In genomic region chr2:125030591-125030990, GRCm38 (mm10) we compare ENCODE assay signal across 20 mouse cellular contexts. TPM values are rescaled to one million over a fixed set of nuclear protein-coding genes. Genes with fewer than 3 reads are reported as not detected.
DNase-seq lines count a peak whose midpoint lies in the region; ATAC-seq and TF ChIP-seq lines count a peak whose summit lies in the region.
"Had no signal": no experiment of that assay in that cellular context is flagged by ENCODE, and none has a peak within 500 bp of the region (broad histone marks: within the 10 kb centered on the region; RNA-seq: fewer than 3 reads in every experiment).

No protein-coding gene starts in this region.

- H3K9me3 ChIP-seq in lung, embryonic 15.5 days, result no peaks in the 10 kb centered on the region
- H3K9me3 ChIP-seq: embryonic facial prominence, embryonic 10.5 days; embryonic facial prominence, embryonic 13.5 days; forebrain, embryonic 12.5 days; hindbrain, embryonic 12.5 days; hindbrain, embryonic 15.5 days had no signal

- H3K27ac ChIP-seq in kidney, adult 2 months (ENCODE audit: insufficient read depth, low read depth, low read length), result no peak overlapping the region
- H3K27ac ChIP-seq in lung, embryonic 15.5 days, result peak overlapping the region; percentile 60
- no peak overlapping the region for H3K27ac ChIP-seq in left cerebral cortex, adult 2 months
- H3K27ac ChIP-seq: embryonic facial prominence, embryonic 10.5 days; embryonic facial prominence, embryonic 13.5 days; forebrain, embryonic 12.5 days; hindbrain, embryonic 12.5 days; hindbrain, embryonic 15.5 days had no signal

- TF ChIP-seq POLR2A in kidney, adult 2 months (IDR thresholded peaks at IDR 0.05; ENCODE audit: low read depth, low read length), result no peak

- H3K4me3 ChIP-seq in kidney, adult 2 months (ENCODE audit: insufficient read depth, low read depth, low read length), result no peak overlapping the region
- H3K4me3 ChIP-seq in lung, embryonic 15.5 days, result no peak overlapping the region
- no peak overlapping the region for H3K4me3 ChIP-seq in left cerebral cortex, adult 2 months
- H3K4me3 ChIP-seq: embryonic facial prominence, embryonic 10.5 days; embryonic facial prominence, embryonic 13.5 days; erythroblast, embryonic 14.5 days; forebrain, embryonic 12.5 days; hindbrain, embryonic 12.5 days; hindbrain, embryonic 15.5 days had no signal

- H3K4me1 ChIP-seq in kidney, adult 2 months (ENCODE audit: control insufficient read depth, insufficient read depth, low read length), result peaks cover 6% of the 10 kb centered on the region
- H3K4me1 ChIP-seq in lung, embryonic 15.5 days, result peaks cover 10% of the 10 kb centered on the region; the same call in 1 of the 2 replicates
- H3K4me1 ChIP-seq: forebrain, embryonic 12.5 days; hindbrain, embryonic 12.5 days had no signal

- H3K9ac ChIP-seq in lung, embryonic 15.5 days, result no peak overlapping the region
- H3K9ac ChIP-seq: embryonic facial prominence, embryonic 13.5 days; forebrain, embryonic 12.5 days; hindbrain, embryonic 12.5 days; hindbrain, embryonic 15.5 days had no signal

- TF ChIP-seq CTCF in kidney, adult 2 months (conservative IDR thresholded peaks at IDR 0.05; ENCODE audit: insufficient read depth, insufficient read length, low read depth, low read length), result no peak
- TF ChIP-seq CTCF in left cerebral cortex, adult 2 months (IDR thresholded peaks at IDR 0.05), result no peak

- H3K27me3 ChIP-seq in kidney, adult 2 months (replicated peaks; ENCODE audit: control insufficient read depth, insufficient read depth, low read length), result no peaks in the 10 kb centered on the region
- H3K27me3 ChIP-seq in lung, embryonic 15.5 days, result no peaks in the 10 kb centered on the region
- H3K27me3 ChIP-seq: embryonic facial prominence, embryonic 13.5 days; forebrain, embryonic 12.5 days; hindbrain, embryonic 12.5 days; hindbrain, embryonic 15.5 days had no signal

- no peaks in the 10 kb centered on the region for H3K36me3 ChIP-seq in kidney, adult 2 months (ENCODE audit: control insufficient read depth, insufficient read depth, low read length)
- no peaks in the 10 kb centered on the region for H3K36me3 ChIP-seq in lung, embryonic 15.5 days
- H3K36me3 ChIP-seq: embryonic facial prominence, embryonic 10.5 days; embryonic facial prominence, embryonic 13.5 days; forebrain, embryonic 12.5 days; hindbrain, embryonic 12.5 days; hindbrain, embryonic 15.5 days had no signal

- ATAC-seq in lung, embryonic 15.5 days (ENCODE audit: borderline replicate concordance, extremely low read depth, low FRiP score, low TSS enrichment), result no peak
- ATAC-seq: activated CD4-positive, CD25-positive, alpha-beta regulatory T cell, adult 4 months; forebrain, embryonic 16.5 days had no signal

- intact Hi-C loops in left cerebral cortex, adult 2 months (cut with DNase I), result no loop called here

- WGBS in kidney, adult 2 months, result 66% methylated on average over 7 of the region's 7 CpGs
- 47% methylated on average over 7 of the region's 7 CpGs for WGBS in lung, embryonic 15.5 days

- no peak overlapping the region for H3K4me2 ChIP-seq in lung, embryonic 15.5 days
- H3K4me2 ChIP-seq: embryonic facial prominence, embryonic 13.5 days; forebrain, embryonic 12.5 days; heart, embryonic 11.5 days; hindbrain, embryonic 12.5 days; hindbrain, embryonic 15.5 days had no signal

- DNase-seq in kidney, adult 2 months, result peak; percentile 19
- DNase-seq in kidney, adult 8-10 months, result no peak
- DNase-seq in lung, postnatal 4 days, result no peak
- DNase-seq in lung, postnatal 10 days, result peak; percentile 28
- no peak for DNase-seq in left cerebral cortex, adult 2 months (ENCODE audit: extremely low spot score in 1 of 2, low spot score in 2 of 2)
- DNase-seq: adrenal gland, postnatal 25 days; embryo, embryonic 11 days; heart, adult 11 months had no signal

RNA-seq across cellular contexts. Expression of gene Slc24a5, which starts 37.3 kb away (rescaled TPM):
- polyA plus RNA-seq in kidney, adult 2 months (2012; rRNA removed), result 0.29 and 0.33 TPM in 2 replicates
- polyA plus RNA-seq in lung, embryonic 15.5 days (2015; fragmentation: Nextera tagmentation; extraction: Ambion mirVana), result 1.7 and 3.4 TPM in 2 replicates
- total RNA-seq in left cerebral cortex, adult 2 months (2021), result under 1 TPM in 1 of 2 experiments, not detected in 1; 0.23 TPM
- total RNA-seq: adrenal gland, postnatal 25 days; gastrocnemius, adult 18-20 months; gastrocnemius, postnatal 14 days had no signal
- polyA plus RNA-seq: erythroblast, embryonic 14.5 days had no signal

Comparison
In these comparisons a context has a peak if more than half of its experiments do, and no peak if none do; other contexts are left out.
1. DNase-seq: peak in kidney, adult 2 months (single experiment) and lung, postnatal 10 days (single experiment); none in kidney, adult 8-10 months (0 of 2), lung, postnatal 4 days (0 of 2) and left cerebral cortex, adult 2 months (0 of 2).